Mouse (Mus musculus) cortical plate, adult 2 months (tissue): ENCODE data around the gene Gm10840.

Experiments
- CTCF ChIP-seq: fragments of 200-500 bp; IDR thresholded peaks from 2 replicates; pipeline ENCODE4 v1.5.1; 2011; ENCODE audit warnings: mild to moderate bottlenecking, control low read depth, low read length; ENCODE audit not compliant: insufficient read depth; ENCODE audit errors: extremely low read depth
- POLR2A ChIP-seq: fragments of 200-500 bp; IDR thresholded peaks from 2 replicates; pipeline ENCODE4 v1.6.1; 2011; ENCODE audit warnings: mild to moderate bottlenecking, low read length, control low read depth; ENCODE audit not compliant: insufficient read depth; ENCODE audit errors: extremely low read depth

GRCm38 (mm10) chr11:106202123-106202465, 41.4 kb downstream of the Gm10840 start, which contains the start of gene Strada:
- TF ChIP-seq CTCF: no peak
- no peak for TF ChIP-seq POLR2A
